Mouse (Mus musculus): Measurements from ENCODE around the gene Wnt9b.

The Wnt9b gene

DNA sequence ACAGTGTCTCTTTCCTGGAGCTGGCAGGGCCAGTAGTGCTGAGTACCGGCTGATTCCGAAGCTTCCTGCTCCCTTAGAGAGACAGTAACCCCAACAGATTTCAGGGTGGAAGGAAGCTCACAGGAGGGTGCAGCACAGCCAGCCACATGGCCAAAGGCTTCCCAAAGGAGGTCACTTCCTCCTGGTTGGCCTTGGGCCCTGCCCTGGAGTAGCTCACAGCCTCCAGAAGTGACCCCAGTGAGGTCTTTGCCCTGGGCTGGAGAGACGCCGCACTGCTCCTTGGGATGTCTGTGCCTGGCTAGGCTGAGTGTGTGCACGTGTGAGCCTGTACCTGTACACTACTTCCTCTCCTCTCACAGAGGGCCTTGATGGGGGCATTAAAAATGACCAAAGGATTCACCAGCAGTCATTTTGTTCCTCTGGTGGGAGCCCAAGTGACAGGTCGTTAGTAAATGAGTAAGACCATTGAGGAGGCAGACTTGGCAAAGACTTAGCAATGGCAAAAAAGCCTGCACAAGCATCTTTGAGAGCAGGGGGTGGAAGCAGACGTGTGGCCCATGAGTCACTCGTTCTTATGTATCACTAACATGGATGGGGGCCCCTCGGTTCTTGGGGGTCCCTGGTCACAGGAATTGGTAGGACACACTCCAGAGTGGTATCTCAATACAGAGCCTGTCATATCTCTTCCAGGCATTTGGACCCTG lies 20.2 kb downstream of the Wnt9b start:
- DNase-seq = no peak

DNA sequence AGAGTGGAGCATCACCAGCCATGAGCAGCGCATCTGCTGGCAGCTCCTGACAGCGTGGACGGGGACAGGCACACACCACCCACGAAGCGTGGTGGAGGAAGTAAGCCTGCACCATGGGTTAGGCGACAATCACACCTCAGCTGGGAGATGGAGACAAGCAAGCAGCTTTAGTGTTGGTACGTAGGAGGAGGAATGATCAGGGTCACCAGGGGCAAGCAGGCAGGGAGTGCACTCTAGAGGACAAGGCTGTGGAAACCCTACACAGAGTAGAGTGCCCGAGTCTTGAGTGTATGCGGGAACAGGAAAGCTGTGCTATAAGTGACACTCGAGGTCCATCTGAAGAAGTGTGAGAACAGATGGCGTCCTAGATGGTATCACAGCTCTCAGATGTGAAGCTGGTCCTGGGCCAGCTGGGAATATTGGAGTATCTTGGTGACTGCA lies 25.3 kb downstream of the Wnt9b start:
- no peak for DNase-seq

DNA sequence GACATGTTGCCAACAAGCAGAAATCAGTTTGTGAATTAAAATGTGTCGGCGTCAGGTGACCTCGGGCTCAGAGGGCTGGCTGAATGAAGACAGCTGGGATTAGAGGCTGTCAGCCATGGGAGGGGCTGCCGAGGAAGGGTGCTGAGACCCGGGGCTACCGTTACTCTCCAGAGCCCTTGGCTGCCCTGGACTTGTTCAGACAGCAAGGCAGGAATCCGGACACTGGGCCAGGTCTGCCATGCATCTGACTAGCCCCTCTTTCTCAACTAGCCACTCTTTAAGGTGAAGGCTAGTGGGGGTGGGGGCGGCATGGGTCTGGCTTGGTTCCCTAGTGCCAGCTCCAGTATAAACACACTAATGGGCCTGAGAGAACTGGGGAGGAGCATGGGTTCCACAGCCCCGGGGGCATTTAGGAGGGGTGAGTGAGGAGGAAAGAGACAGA lies 27.6 kb downstream of the Wnt9b start:
- DNase-seq = no peak

DNA sequence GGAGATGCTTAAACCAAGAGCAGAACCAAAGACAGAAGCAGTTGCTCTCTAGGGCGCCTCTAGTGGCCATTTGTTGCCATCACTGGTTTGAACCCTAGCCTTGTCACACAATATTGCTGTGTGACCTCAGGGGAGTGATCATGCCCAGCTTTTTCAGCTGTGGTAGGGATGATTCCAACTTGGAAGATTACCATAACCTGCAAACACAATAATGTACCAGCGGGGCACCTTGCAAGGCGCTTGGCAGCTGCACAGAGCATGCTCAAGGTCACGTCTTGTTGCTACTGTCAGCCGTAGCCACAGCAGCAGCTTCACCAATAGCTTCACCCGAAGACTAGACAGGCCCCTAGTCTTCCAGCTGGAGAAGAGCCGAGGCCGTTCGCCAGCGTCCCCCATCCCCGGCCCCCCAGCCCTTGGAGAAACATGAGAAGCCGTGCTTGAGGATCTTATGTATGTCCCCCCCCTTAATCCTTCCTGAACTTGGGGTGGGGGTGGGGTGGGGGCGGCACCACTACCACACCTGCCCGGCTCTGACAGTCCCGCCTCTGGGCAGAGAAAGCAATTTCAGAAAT lies 28.1 kb downstream of the Wnt9b start:
- no peak for DNase-seq

DNA sequence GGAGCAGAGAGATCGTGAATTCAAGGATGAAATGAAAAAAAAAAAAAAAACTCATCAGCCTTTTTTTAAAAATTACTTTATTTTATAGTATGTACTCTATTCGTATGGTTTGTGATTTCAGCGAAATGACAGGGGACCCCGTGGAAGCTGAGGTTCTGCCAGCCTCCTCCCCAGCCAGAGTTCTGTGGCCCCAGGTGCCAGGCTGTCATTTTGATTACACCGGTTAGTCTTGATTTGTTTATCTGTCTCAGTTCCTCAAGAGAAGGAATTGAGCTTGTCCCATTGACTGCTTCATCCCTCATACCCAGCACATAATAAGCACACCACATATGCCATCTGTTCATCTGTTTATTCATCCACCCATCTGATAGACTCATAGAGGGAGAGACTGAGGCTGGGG lies 30.2 kb downstream of the Wnt9b start:
- no peak for DNase-seq

DNA sequence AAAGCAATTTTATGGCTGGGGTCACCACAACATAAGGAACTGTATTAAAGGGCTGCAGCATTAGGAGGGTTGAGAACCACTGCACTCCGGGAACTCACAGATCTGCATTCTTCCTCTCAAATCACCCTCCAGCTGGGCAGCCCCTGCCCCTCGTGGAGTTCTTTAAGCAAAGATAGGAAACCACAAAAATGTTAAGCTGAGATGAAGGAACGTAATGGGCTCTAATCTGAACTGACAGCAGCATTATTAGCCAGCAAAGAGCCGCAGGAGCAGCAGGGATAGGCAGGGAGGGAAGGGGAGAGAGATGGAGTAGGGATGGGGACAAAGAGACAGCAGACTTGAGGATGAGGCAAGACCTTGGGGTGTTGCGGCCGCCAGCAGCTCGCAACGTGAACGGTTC lies 32.6 kb downstream of the Wnt9b start:
- DNase-seq = no peak

DNA sequence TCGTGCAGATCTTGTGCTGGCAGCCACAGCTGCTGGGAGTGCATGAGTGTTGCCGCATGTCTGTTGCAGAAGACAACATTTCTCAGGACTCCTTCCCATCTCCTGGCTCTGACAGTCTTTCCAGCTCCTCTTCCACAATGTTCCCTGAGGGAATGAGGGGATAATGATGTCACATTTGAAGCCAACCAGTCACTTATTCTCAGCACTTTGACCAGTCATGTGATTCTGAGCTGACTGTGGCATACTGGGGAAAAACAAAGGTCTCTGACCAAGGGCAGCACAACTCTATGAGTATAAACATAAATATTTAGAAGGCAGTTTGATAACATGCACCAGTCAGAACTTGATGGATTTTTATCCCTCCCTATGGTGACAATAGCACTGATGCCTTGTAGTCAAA lies 35.5 kb downstream of the Wnt9b start:
- DNase-seq = no peak

DNA sequence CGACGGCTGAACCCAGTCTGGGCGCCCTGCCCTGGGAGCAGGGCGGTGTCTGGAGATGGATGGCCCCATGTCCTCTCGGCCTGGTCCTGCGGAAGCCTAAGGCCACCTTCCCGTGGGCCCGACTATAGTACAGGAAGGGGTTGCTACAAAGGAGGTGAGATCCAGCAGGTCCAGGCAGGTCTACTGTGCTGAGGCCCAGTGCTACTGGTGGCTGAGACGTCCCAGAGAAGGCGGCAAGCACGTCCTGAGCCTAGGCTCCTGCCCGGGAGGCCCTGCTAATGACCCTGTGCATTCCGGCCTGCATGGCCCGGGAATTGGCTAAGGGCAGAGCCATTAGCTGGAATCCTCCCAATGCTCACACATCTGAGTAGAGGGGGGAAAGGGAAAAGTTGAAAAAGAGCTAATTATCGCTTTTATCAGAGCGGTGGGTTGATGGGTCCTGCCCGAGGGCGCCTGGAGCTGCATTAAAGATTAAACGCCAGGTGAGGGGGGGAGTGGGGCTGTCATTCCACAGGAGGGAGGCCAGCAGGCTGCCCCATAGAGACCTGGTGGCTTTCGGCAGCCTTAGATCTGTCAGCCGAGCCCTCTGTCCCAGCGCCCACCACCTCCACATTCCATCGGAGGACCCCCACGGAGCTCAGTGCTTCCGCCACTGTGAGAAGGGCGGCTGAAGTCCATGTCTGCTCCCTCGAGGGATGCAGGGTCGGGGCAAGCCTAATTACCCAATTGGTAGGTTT lies 37.6 kb downstream of the Wnt9b start:
- DNase-seq = no peak

DNA sequence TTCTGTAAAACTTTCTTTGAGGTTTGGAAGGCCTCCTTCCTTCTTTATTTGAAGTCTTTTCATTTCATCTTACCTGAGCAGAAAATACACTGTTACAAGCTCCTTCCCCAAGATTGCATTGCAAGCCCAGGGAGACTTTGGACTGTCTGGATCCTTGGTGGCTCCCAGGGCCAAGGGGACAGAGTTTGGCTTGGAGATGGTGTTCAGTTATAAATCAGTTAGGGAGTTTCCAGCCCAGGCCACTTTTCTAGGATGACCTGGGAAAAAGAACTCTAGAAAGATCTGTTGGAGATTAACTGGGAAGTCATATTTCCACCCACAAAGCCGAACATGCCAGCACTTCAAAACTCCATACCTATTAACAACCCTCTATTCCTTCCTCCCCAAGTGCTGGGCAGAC lies 39.6 kb downstream of the Wnt9b start:
- no peak for DNase-seq

DNA sequence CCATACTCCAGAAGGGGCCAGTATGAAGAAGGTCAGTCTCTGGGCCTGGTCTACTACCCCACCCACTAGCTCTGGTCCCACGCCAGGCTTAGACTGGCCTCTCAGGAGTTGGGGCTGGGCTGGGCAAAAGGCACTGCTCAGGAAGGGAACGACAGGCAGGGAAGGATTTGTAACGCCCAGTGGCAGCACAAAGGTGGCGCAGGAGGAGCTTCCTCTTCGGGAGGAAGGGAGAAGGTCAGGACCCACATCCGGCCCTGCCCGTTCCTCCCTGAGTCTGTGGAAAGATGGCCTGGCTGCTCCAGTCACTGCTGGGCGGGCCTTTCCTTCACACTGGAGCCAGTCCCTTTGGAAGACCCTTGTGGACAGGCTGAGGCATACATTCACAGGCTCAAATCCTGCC lies 42.6 kb downstream of the Wnt9b start:
- DNase-seq = no peak

DNA sequence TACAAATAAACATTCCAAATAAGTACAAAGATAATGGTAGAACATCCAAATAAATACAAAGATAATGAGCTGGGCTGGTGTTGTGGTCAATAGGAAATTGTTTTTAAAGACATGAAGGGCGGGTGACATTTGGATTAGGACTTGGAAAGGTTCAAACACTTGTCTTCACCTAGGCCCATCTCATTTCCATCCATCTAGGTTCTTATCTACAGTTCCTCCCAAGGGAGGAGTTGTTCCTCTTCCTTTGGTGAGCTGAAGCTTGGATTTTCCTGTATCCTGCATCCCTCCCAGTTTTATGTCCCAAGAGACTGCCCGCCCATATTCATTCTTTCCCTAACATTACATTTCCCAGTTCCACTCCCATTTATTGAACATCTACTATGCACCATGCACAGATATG lies 51.4 kb downstream of the Wnt9b start:
- DNase-seq = no peak

DNA sequence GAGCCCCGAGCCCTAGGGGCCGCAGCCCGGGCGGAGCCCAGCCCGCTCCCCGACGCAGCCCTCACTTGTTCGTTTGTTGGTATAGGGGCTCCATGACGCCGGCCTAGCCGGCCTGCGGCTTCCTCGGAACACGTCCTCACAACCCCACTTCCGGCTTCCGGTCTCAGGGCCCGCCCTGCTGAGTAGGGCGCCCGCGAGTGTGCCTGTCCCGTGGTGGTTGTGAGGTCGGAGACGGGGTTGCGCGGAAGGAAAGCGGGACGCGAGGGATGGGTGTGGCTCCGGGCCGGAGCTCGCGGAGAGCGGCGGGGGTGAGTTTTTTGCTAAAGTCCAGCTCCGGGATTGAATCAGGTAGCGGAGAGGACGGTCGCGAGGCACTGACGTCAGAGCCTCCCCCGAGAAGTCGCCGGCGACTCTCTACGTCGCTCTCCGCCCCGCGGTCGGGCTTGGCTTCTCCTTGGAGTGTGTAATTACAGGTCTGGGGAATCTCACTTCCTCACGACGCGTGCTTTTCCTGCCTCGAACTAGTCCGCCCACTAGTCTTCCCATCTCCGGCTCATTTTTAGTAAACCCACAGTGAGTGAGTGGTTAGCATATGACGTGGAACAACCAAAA lies 52.0 kb downstream of the Wnt9b start, which contains the start of gene Gosr2:
Gosr2 (minus strand) TSS at position 334 of the 612 bp plus-strand sequence.
- DNase-seq = peak; percentile 85

DNA sequence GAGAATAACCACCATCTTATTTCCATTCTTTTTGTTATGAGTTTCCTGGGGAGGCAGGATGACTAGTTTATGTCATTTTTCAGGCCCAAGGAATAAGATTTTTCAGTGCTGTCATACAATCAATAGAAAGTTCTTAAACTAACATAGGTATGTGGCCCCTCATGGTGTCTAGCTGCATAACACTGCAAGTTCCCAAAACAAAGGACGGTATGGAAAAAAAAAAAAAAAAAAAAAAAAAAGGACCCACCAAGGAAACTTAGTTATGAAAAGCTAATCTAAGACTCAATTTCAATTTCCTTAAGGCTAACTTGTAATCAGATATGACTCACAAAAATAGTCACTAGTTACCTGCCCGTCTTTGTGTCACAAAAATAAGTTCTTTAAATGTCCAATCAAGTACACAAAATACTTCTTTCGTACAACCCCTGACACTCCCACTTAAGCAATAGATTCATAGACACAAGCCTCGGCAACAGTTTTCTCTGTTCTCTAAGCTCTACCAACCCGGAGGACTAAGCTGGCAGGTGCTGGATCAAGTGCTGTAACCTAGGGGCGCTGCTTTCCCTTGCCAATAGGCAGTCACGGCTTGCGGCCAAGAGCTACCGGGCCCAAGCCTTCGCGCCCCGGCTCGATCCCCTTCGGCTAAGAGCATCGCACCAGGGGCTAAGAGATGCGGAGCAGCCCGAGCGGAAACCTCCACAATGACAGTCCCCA lies 52.6 kb downstream of the Wnt9b start:
- no peak for DNase-seq

DNA sequence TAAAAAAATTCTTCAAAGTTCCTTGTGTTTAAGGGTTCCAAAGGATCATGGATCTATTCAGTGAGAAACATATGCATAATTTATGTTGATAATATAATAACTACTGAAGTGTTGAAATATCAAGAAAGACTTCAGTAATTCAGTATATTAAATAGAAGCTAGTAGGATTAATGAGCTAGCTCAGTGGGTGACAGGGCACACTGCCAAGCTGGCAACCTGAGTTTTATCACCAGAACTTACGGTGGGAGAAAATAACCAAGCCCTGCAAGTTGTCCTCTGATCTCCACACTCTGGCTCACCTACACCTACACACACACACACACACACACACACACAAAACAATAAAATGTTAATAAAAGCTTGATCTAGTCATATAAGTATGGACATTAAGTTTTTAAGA lies 56.4 kb downstream of the Wnt9b start:
- DNase-seq = no peak

DNA sequence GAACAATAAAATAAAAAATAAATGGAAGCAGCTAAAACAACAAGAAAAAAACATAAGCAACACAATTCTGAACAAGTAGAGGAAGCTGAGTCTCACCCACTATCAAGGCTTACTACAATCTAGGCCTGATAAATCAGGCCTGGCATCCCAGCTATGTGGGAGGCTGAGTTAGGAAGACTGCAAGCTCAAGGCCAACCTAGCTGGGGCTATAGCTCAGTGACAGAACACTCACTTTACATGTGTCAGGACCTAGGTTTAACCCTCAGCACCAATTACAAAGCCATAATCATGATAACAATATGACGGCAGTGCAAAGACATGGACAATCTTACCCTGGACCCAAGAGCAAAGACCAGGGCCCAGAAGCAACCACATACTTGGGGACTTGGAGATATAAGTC lies 58.6 kb downstream of the Wnt9b start:
- no peak for DNase-seq

DNA sequence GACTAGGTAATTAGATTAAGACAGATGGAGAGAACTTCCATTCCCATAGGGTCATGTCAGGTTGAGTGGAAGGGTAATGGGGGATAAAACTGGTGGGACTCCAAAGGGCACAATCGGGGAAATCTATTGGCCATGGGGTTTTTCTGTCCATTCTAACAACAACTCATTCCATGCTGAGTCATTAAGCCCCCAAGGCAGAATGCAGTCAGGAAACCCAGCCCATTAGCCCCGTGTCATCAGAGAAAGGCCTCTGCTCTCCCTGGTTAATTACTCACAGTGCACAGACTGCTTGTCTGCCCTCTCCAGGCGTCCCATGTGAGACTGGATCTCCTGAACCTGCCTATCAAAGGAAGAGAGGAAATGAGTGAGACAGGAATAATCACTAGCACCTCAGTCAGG lies 60.6 kb downstream of the Wnt9b start:
- no peak for DNase-seq

DNA sequence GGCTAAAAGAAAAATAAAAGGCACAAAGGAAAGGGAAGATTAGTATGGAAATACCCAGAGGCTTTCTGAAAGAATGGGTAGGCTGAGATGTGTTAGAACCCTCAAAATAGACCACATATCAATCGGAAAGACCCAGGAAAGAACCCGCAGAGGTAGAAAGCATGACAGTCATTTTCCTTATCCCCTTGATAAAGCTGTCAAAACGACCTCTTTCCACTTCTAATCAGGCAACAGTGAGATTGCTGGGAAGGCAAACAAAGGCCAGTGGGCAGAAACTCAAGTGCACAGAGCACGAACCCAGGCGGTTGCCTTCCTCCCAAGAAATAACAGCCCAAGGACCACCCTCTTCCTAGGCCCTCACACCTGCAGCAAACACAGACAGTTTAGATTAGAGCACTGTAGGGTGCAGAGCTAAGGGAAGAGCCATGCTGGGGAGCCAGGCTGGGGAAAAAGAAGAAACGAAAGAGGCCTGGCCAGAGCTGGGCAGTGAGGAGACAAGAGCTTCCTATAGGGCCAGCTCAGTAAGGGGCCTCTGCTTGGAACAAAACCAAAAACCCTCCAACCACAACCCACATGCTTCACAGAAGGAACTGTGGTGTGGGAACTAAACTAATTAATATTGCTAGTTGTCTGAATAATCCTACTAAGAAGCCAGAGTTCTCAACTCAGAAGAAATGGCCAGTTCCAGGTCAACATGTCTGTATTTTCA lies 61.2 kb downstream of the Wnt9b start:
- no peak for DNase-seq

DNA sequence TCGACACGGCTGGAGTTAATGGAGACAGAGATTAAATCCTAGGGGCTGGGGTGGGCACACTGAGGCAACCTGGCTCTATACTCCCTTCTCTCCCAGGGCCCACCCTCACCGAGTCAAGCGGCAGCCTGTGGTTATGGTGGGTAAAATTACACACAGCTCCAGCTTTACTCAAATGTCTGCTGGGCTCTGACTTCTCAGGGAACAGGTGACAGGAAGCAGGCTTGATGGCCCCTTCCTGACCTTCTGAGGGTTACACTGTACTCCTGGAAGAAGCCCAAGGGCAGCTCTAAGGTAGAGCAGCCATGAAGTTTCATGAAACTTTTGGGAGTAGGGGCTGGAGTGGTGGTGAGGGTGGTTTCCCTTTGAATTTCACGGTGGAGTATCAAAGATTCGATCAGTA lies 62.9 kb downstream of the Wnt9b start:
- DNase-seq = no peak

DNA sequence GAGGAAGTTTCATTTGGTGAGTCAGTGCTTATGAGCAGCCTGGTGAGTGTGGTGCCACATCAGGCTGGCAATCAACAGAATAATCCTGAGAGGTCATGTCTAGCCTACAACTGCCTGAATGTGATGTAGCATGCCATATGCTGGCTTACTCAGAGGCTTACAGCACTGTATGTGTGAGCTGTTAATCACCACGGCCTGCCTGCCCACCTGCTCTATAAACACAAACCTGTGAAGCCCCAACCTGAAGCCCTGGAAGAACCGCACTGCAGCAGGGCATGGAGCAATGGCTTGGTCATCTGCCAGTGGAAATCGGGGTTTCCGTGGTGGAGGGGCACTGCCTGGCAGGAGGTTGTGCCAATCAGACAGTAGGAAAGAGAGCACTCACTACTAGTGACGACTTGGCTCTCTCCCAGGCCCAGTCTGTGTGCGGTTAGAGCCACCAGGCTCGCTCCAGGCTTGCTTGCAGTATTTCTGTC lies 64.3 kb downstream of the Wnt9b start:
- peak; percentile 64 for DNase-seq

DNA sequence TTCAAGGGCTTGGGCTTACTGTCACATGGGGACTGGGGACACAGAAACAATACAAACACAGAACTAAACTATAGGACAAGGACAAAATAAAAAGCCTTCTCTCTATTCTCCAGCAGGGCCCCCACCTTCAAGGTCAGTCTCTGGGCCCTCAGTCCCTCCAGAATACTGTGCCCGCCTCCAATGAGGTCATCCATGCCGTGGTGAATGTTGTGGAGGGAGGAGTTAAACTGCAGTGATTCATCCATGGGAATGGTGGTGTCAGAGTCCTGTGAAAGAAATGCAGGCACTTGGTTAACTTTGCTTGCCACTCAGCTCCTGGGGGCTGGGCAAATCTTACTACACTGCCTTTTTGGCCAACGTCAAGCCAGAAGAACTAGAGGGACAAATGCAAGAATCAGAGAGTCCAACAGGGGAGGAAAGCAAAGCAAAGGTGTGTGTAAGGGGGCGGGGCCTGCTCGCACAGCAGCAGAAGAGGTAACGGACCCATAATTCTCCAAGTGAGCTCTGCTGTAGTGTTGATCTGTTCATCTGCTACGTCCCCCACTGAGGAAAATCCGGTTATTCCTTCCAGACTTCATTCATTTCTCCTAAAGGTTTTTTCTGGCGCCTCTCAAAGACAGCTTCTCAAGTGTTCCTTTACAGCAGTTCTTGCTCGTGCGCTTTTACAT lies 65.8 kb downstream of the Wnt9b start:
- DNase-seq = no peak
